Mouse (Mus musculus) lung, embryonic 15.5 days (tissue): ENCODE data around the gene Cmtm5. TPM values are rescaled to one million over a fixed set of nuclear protein-coding genes. Genes with fewer than 3 reads are reported as not detected.

Experiments used
- ATAC-seq: fragments of 200-750 bp; cut with Nextera tagmentation; 2 replicates; pipeline ENCODE4 v1.8.0; 2017; ENCODE audit warnings: moderate number of reproducible peaks, borderline replicate concordance; ENCODE audit not compliant: low FRiP score, low TSS enrichment; ENCODE audit errors: extremely low read depth
- H3K27ac ChIP-seq: fragments of 300-500 bp; sonication (generic); 2 replicates; pipeline ENCODE4 v1.5.1; 2015; ENCODE audit warnings: moderate library complexity, mild to moderate bottlenecking, inconsistent platforms
- H3K27me3 ChIP-seq: fragments of 300-500 bp; sonication (generic); 2 replicates; pipeline ENCODE4 v1.6.1; 2015; ENCODE audit warnings: inconsistent platforms
- H3K36me3 ChIP-seq: fragments of 300-500 bp; sonication (generic); 2 replicates; pipeline ENCODE4 v1.6.1; 2015; ENCODE audit warnings: inconsistent platforms
- H3K4me1 ChIP-seq: fragments of 300-500 bp; sonication (generic); 2 replicates; pipeline ENCODE4 v1.6.1; 2015; ENCODE audit warnings: inconsistent platforms
- H3K4me2 ChIP-seq: fragments of 300-500 bp; sonication (generic); 2 replicates; pipeline ENCODE4 v1.6.1; 2015; ENCODE audit warnings: inconsistent platforms, mild to moderate bottlenecking, moderate library complexity
- H3K4me3 ChIP-seq: fragments of 300-500 bp; sonication (generic); 2 replicates; pipeline ENCODE4 v1.5.1; 2015; ENCODE audit warnings: mild to moderate bottlenecking, inconsistent platforms
- H3K9ac ChIP-seq: fragments of 300-500 bp; sonication (generic); 2 replicates; pipeline ENCODE4 v1.6.1; 2015; ENCODE audit warnings: inconsistent platforms
- H3K9me3 ChIP-seq: fragments of 300-500 bp; sonication (generic); 2 replicates; pipeline ENCODE4 v1.6.1; 2016; ENCODE audit warnings: inconsistent platforms
- WGBS: fragments of 180-500 bp; shearing (Covaris S2); methylation state at CpG from one replicate; pipeline ENCODE4 v1.1.7; 2015; 5-methylcytosine and 5-hydroxymethylcytosine counted together
- polyA plus RNA-seq: library from polyadenylated mRNA; unstranded; fragments of >200 nt; fragmentation: Nextera tagmentation; extraction: Ambion mirVana; gene quantifications from 2 replicates; pipeline ENCODE4 v1.2.1, GENCODE M21; 2015

Cmtm5 gene
- polyA plus RNA-seq, result 0.95 and 1.0 TPM in 2 replicates

DNA sequence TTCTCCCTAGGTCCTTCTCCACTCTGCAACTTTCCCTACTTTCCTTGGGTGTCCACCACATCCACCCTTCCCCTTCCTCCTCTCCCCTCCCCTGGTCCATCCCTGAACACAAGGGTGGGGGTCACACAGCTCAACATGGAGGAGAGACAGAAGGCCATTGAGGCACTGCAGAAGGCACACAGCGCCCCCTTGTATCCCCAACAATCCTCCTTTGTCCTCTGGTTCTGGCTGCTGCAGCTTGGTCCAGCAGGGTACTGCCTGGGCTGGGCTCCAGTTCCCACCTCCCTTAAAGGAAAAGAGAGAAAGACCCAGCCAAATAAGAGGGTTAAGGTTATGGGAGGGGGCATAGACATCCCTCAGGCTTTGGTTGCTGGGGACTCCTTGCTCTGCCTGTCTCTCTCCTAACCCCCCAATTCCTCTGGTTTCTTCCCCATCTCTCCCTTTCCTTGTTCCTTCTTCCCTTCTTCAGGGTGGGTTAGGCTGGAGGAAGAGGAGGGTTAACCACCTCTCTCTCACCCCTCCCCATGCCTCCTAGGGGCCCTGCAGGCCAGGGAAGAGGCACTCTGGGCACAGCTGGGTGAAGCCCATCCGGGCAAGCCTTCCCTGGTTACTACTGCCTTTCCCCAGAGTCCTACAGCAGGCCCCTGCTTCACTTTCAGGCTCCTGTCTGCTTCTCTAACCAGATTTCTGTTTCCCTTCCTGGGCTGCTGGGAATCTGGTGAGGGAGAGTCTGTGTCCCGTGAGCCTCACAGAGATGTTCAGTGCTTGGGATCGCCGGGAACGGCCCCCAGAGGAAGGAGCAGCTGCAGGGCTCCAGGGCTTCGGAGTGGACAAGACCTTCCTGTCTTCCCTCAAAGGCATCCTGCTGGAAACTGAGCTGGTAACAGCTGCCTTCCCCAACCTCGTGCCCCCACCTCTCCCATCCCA is at the start of gene Cmtm5:
Cmtm5 (plus strand) TSS at position 358 of the 927 bp plus-strand sequence.
- Histone ChIP-seq H3K4me3 (no peak within 1 kb of the TSS), H3K4me2 (no peak within 1 kb of the TSS), H3K9ac (no peak within 1 kb of the TSS), H3K4me1 (peaks cover 9% of the 10 kb centered on the region; the same call in 1 of the 2 replicates), H3K27ac (no peak within 1 kb of the TSS), H3K27me3 (0 out of 2 replicates have a peak, but pooled peaks cover 4% of the 10 kb centered on the region), H3K36me3 (no peaks in the 10 kb centered on the region), H3K9me3 (no peaks in the 10 kb centered on the region)
- ATAC-seq, result no peak
- WGBS, result 32% methylated on average over 8 of the region's 8 CpGs

- WGBS, result 90% methylated on average over 3 of the region's 3 CpGs
- Histone ChIP-seq H3K27me3 (no peaks in the 10 kb centered on the region), H3K27ac (peak within 1 kb of the TSS; percentile 74)
Measured at GRCm38 (mm10) chr14:54892200-54892599, 43.9 kb upstream of the Cmtm5 start, which contains the start of gene Pabpn1. Pabpn1 (plus strand) TSS chr14:54892500.

DNA sequence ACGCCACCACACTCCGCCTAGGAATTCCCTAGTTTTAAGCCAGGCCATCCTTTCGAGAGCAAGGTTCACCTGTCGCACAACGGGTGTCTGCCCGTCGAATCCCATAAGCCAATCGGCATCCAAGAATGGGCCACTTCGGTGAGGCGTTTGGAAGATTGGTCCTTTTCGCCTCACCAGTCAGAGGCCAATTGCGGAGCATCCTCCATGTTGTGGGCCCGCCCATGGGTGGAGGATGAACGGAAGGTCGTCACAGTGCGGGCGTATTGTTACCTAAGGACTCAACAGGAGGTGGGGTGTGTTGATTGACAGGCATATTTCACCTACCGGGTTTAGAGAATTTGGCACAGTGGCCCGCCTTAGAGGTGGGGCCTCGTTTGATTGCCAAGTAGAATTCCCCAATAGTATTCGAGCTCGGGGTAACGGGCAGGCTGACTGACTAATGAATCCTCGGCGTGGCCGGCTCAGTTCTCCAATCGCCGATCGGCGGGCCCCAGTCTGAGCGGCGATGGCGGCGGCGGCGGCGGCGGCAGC is 42.3 kb upstream of the Cmtm5 start:
- Histone ChIP-seq H3K27me3 (no peaks in the 10 kb centered on the region), H3K9me3 (no peaks in the 10 kb centered on the region), H3K4me3 (peak overlapping the region; percentile 97), H3K4me2 (peak overlapping the region; percentile 48), H3K4me1 (peaks cover 12% of the 10 kb centered on the region), H3K9ac (peak overlapping the region; percentile 97), H3K27ac (peak overlapping the region; percentile 95), H3K36me3 (peaks cover 33% of the 10 kb centered on the region)
- WGBS, result under 1% methylated on average over 38 of the region's 38 CpGs
- peak; percentile 99 for ATAC-seq

More at GRCm38 (mm10) chr14:54892200-54892599, 43.9 kb upstream of the Cmtm5 start, which contains the start of gene Pabpn1:
- no peak for ATAC-seq
- peak within 1 kb of the TSS; percentile 48 for H3K4me2 ChIP-seq
- 0 out of 2 replicates have a peak within 1 kb of the TSS, but pooled peaks have one; percentile 24 for H3K9ac ChIP-seq
- H3K36me3 ChIP-seq, result peaks cover 18% of the 10 kb centered on the region
- no peaks in the 10 kb centered on the region for H3K9me3 ChIP-seq
- peaks cover 12% of the 10 kb centered on the region for H3K4me1 ChIP-seq
- H3K4me3 ChIP-seq, result peak within 1 kb of the TSS; percentile 97

- Histone ChIP-seq H3K4me1 (peaks cover 12% of the 10 kb centered on the region), H3K27me3 (no peaks in the 10 kb centered on the region), H3K36me3 (peaks cover 40% of the 10 kb centered on the region), H3K4me3 (peak overlapping the region; percentile 97), H3K9me3 (no peaks in the 10 kb centered on the region), H3K4me2 (peak overlapping the region; percentile 61), H3K9ac (peak overlapping the region; percentile 97), H3K27ac (peak overlapping the region; percentile 95)
- ATAC-seq, result peak; percentile 73
- WGBS, result under 1% methylated on average over 41 of the region's 54 CpGs
Measured at GRCm38 (mm10) chr14:54894296-54895151, 41.5 kb upstream of the Cmtm5 start.

GRCm38 (mm10) chr14:54897445-54897844 is 38.6 kb upstream of the Cmtm5 start:
- 47% methylated on average over 2 of the region's 2 CpGs for WGBS
- no peak for ATAC-seq
- no peak overlapping the region for H3K9ac ChIP-seq
- peaks cover 40% of the 10 kb centered on the region for H3K36me3 ChIP-seq
- no peaks in the 10 kb centered on the region for H3K27me3 ChIP-seq
- H3K4me1 ChIP-seq, result peaks cover 14% of the 10 kb centered on the region
- no peak overlapping the region for H3K27ac ChIP-seq
- H3K9me3 ChIP-seq, result no peaks in the 10 kb centered on the region
- H3K4me3 ChIP-seq, result no peak overlapping the region
- H3K4me2 ChIP-seq, result no peak overlapping the region

GRCm38 (mm10) chr14:54900383-54900782 is 35.7 kb upstream of the Cmtm5 start:
- Histone ChIP-seq H3K9ac (no peak overlapping the region), H3K36me3 (peaks cover 40% of the 10 kb centered on the region), H3K9me3 (no peaks in the 10 kb centered on the region), H3K4me2 (no peak overlapping the region), H3K27me3 (no peaks in the 10 kb centered on the region), H3K27ac (no peak overlapping the region), H3K4me1 (peaks cover 7% of the 10 kb centered on the region), H3K4me3 (no peak overlapping the region)
- WGBS, result 1% methylated on average over 3 of the region's 3 CpGs
- peak; percentile 41; the same call in 1 of the 2 replicates for ATAC-seq

DNA sequence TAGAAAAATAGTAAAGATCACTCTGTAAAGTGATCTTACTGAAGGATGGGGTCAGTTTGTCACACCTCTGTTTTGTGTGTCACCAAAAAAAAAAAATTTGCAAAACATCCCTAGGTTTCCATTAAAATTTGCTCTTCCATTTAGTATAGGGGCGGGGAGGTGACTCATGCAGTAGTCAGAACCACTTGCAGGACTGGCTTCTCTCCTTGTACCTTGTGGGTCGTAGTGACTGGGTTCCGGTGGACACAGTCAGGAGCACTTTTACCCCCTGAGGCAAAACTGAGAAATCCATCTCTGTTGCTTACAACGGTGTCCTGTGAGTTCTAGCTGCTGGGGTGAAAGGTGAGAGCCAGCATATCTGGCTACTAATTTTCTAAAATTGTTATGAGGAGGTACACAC is 32.4 kb upstream of the Cmtm5 start:
- Histone ChIP-seq H3K9me3 (no peaks in the 10 kb centered on the region), H3K4me3 (no peak overlapping the region), H3K4me2 (no peak overlapping the region), H3K27ac (no peak overlapping the region), H3K9ac (no peak overlapping the region), H3K27me3 (no peaks in the 10 kb centered on the region), H3K36me3 (peaks cover 27% of the 10 kb centered on the region), H3K4me1 (0 out of 2 replicates have a peak, but pooled peaks cover 3% of the 10 kb centered on the region)
- 89% methylated on average over 4 of the region's 4 CpGs for WGBS
- ATAC-seq, result no peak

DNA sequence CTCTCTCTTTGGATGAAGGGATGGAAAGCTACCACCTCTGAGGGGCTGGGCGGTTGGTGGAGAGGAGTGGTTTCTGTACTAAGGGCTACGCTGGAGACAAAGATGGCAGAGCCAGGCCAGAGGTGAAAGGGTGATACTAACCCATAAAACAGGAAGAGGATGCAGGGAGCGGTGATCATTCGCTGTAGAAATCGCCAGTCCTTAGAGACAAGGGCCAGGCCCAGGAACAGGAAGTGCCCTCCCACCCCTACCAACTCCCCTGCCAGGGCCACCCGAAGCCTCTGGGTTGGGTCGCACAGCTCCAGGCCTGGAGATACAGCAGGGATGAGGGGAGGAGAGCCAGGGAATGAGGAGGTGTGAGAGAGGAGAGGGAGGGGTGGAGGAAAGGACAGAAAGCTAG is 27.4 kb upstream of the Cmtm5 start:
- WGBS, result 72% methylated on average over 7 of the region's 7 CpGs

DNA sequence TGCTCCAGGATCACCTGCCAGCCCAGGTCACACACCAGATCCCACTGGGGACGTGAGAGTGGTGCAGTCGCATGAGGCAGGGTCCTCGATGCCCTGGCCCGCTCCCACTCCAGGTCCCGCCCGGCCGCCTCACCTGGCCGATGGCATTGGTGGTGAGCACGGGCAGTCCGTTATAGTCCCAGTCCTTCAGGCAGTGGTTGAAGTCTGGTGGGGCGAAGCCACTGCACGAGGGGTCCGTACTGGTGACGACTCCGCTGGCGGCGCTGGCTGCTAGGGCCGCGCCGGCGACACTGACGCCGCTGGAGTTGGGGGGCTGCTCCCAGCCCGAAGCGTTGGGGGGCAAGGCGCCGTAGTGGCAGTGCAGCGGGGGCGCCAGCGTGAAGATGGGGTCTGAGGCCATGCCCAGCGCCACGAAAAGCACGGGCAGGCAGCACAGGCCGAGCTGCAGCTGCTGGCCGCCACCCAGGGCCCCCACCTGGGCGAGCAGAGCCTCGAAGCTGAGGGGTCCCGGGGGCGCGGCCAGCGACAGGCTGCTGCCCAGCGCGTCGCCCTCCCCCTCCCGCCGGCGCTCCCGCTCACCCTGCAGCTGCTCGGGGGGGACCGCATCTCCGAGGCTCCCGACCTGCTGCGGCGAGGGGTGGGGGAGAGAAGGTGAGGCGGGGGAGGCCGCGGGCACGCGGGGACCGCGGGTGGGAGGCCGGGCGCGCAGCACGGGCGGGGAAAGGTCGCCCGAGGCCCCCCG is 23.8 kb upstream of the Cmtm5 start:
- Histone ChIP-seq H3K4me2 (peak overlapping the region; percentile 100), H3K36me3 (peaks cover 29% of the 10 kb centered on the region), H3K4me1 (peaks cover 14% of the 10 kb centered on the region), H3K27ac (peak overlapping the region; percentile 55), H3K9me3 (no peaks in the 10 kb centered on the region), H3K9ac (peak overlapping the region; percentile 93), H3K27me3 (no peaks in the 10 kb centered on the region), H3K4me3 (peak overlapping the region; percentile 95)
- ATAC-seq, result peak; percentile 56
- WGBS, result 1% methylated on average over 60 of the region's 69 CpGs

More for the DNA sequence above, 27.4 kb upstream of the Cmtm5 start:
- H3K4me2 ChIP-seq, result no peak overlapping the region
- H3K4me1 ChIP-seq, result peaks cover 13% of the 10 kb centered on the region
- no peak for ATAC-seq
- no peaks in the 10 kb centered on the region for H3K27me3 ChIP-seq
- H3K4me3 ChIP-seq, result no peak overlapping the region
- no peak overlapping the region for H3K9ac ChIP-seq
- H3K27ac ChIP-seq, result no peak overlapping the region
- H3K36me3 ChIP-seq, result peaks cover 27% of the 10 kb centered on the region
- H3K9me3 ChIP-seq, result no peaks in the 10 kb centered on the region

DNA sequence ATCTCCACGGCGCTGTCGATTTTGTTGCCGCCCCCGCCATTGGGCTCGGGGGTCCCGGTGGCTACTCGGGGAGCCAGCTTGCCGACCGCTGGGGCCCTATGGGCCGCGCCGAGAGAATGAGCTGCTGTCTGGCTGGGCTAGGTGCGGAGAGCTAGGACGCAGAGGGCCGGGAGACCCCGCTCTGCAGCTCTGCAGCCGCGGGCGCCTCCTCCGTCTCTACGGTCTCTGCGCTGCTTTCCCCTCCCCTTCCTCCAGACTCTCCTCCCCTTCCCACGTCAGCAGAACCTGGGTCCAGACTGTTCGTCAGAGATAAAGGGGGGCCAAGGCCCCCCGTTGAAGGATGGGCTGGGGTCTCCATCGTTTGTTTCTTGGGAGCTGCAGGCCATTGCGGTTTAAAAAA is 23.2 kb upstream of the Cmtm5 start, which contains the start of gene Slc22a17:
Slc22a17 (minus strand) TSS at position 247 of the 400 bp plus-strand sequence.
- peak within 1 kb of the TSS; percentile 100 for H3K4me2 ChIP-seq
- no peaks in the 10 kb centered on the region for H3K9me3 ChIP-seq
- peak; percentile 91 for ATAC-seq
- H3K4me1 ChIP-seq, result peaks cover 14% of the 10 kb centered on the region
- peaks cover 28% of the 10 kb centered on the region for H3K36me3 ChIP-seq
- under 1% methylated on average over 27 of the region's 28 CpGs for WGBS
- no peaks in the 10 kb centered on the region for H3K27me3 ChIP-seq
- H3K4me3 ChIP-seq, result peak within 1 kb of the TSS; percentile 95
- H3K27ac ChIP-seq, result peak within 1 kb of the TSS; percentile 55
- peak within 1 kb of the TSS; percentile 93 for H3K9ac ChIP-seq
